Mouse (Mus musculus) R1 (cell line): ENCODE measurements at regions not wholly inside any gene's neighbourhood (a gene's known extent, or its start where the extent isn't known, plus 50 kb on each side); places are given as distances from the start of the nearest gene placed in this dataset.
A peak's percentile ranks its signal among the peaks of the same experiment; 100 is the strongest.

Source experiments
- DNase-seq: peaks from one replicate; pipeline ENCODE4 v3.0.0-alpha.2; 2018; ENCODE audit warnings: low read depth, low spot score

- peak; percentile 93 for DNase-seq
Observed at GRCm38 (mm10) chr14:107448201-107448600, 1342.2 kb downstream of the Trim52 start.
